Mouse (Mus musculus) CH12.LX (cell line): ENCODE results near the gene Ndufaf3. TPM values are rescaled to one million over a fixed set of nuclear protein-coding genes. Genes with fewer than 3 reads are reported as not detected.

ENCODE experiments used
- DNase-seq: peaks from one replicate; pipeline ENCODE4 v3.0.0-alpha.2; 2013; ENCODE audit errors: extremely low read depth
- H3K27ac ChIP-seq: 2 replicates; pipeline ENCODE4 v1.5.1; 2012; ENCODE audit warnings: low read depth, mild to moderate bottlenecking, control low read depth, moderate library complexity; ENCODE audit not compliant: insufficient read depth
- H3K27me3 ChIP-seq: replicated peaks from 2 replicates; pipeline ENCODE3; 2012; ENCODE audit warnings: inconsistent platforms
- H3K36me3 ChIP-seq, 2 experiments: replicated peaks in 1 of 2; 2 replicates each; pipeline versions ENCODE3 to v1.6.1; 2012; ENCODE audit warnings: inconsistent platforms in 1 of 2, low read length in 1 of 2, mild to moderate bottlenecking in 1 of 2, mixed read lengths in 1 of 2, moderate library complexity in 1 of 2; ENCODE audit not compliant: control insufficient read depth in 1 of 2, insufficient read depth in 1 of 2
- H3K4me1 ChIP-seq, 2 experiments: 2 replicates each; pipeline ENCODE4 v1.6.1; 2012; ENCODE audit warnings: inconsistent platforms in 1 of 2, moderate library complexity in 1 of 2; ENCODE audit not compliant: insufficient read depth in 2 of 2, control insufficient read depth in 1 of 2
- H3K4me2 ChIP-seq: 2 replicates; pipeline ENCODE4 v1.6.1; 2012; ENCODE audit warnings: low read depth, mild to moderate bottlenecking, control low read depth; ENCODE audit not compliant: poor library complexity, insufficient read depth, severe bottlenecking
- H3K4me3 ChIP-seq, 3 experiments: fragments of 150-350 bp in 1 of 3; sonication (generic) in 1 of 3; replicated peaks in 1 of 3; 2 replicates each; pipeline versions ENCODE3 to v1.5.1; 2011 to 2012; ENCODE audit warnings: low read depth in 2 of 3, low read length in 2 of 3, mild to moderate bottlenecking in 2 of 3, moderate library complexity in 2 of 3, control low read depth in 1 of 3, improper control_type of control experiment in 1 of 3, inconsistent platforms in 1 of 3, mixed read lengths in 1 of 3; ENCODE audit not compliant: poor library complexity in 1 of 3
- H3K79me2 ChIP-seq: replicated peaks from 2 replicates; pipeline ENCODE4 v1.6.1; 2012; ENCODE audit warnings: mild to moderate bottlenecking, moderate library complexity; ENCODE audit not compliant: control insufficient read depth, poor library complexity, insufficient read depth, severe bottlenecking; ENCODE audit errors: extremely low read depth
- H3K9ac ChIP-seq: 2 replicates; pipeline ENCODE4 v1.6.1; 2012; ENCODE audit warnings: low read depth, mild to moderate bottlenecking, control low read depth, moderate library complexity; ENCODE audit not compliant: insufficient read depth
- H3K9me3 ChIP-seq: replicated peaks from 2 replicates; pipeline ENCODE3; 2012; ENCODE audit warnings: low read length, inconsistent platforms, mixed read lengths
- BHLHE40 ChIP-seq: IDR thresholded peaks from 2 replicates; pipeline ENCODE4 v1.6.1; 2011; ENCODE audit warnings: mild to moderate bottlenecking, low read depth, low read length, improper control_type of control experiment
- CHD1 ChIP-seq: IDR thresholded peaks from 2 replicates; pipeline ENCODE4 v1.6.1; 2012; ENCODE audit warnings: low read depth, low read length, improper control_type of control experiment, inconsistent platforms
- CHD2 ChIP-seq: IDR thresholded peaks from 2 replicates; pipeline ENCODE4 v1.6.1; 2011; ENCODE audit warnings: low read length, improper control_type of control experiment
- CTCF ChIP-seq, 2 experiments: IDR thresholded peaks in 1 of 2; conservative IDR thresholded peaks in 1 of 2; 2 replicates each; pipeline ENCODE4 v1.5.1; 2011 to 2012; ENCODE audit warnings: low read depth in 2 of 2, low read length in 2 of 2, improper control_type of control experiment in 1 of 2, inconsistent platforms in 1 of 2, mild to moderate bottlenecking in 1 of 2, moderate library complexity in 1 of 2
- ELF1 ChIP-seq: IDR thresholded peaks from 2 replicates; pipeline ENCODE4 v1.6.1; 2014; ENCODE audit warnings: low read depth, mild to moderate bottlenecking, inconsistent platforms, low read length, improper control_type of control experiment
- EP300 ChIP-seq: IDR thresholded peaks from 2 replicates; pipeline ENCODE4 v1.6.1; 2011; ENCODE audit warnings: low read length, improper control_type of control experiment
- ETS1 ChIP-seq: conservative IDR thresholded peaks from 2 replicates; pipeline ENCODE4 v1.6.1; 2012; ENCODE audit warnings: low read depth, mild to moderate bottlenecking, inconsistent platforms, low read length, improper control_type of control experiment, moderate library complexity
- GABPA ChIP-seq: IDR thresholded peaks from 2 replicates; pipeline ENCODE4 v1.6.1; 2012; ENCODE audit warnings: low read depth, low read length, improper control_type of control experiment, inconsistent platforms; ENCODE audit not compliant: insufficient replicate concordance
- HCFC1 ChIP-seq: IDR thresholded peaks from 2 replicates; pipeline ENCODE4 v1.6.1; 2012; ENCODE audit warnings: low read depth, mild to moderate bottlenecking, inconsistent platforms, low read length, improper control_type of control experiment
- IRF4 ChIP-seq: IDR thresholded peaks from 2 replicates; pipeline ENCODE4 v1.6.1; 2014; ENCODE audit warnings: low read depth, mild to moderate bottlenecking, inconsistent platforms, low read length, improper control_type of control experiment
- JUN ChIP-seq: IDR thresholded peaks from 2 replicates; pipeline ENCODE4 v1.6.1; 2011; ENCODE audit warnings: low read depth, mild to moderate bottlenecking, low read length, improper control_type of control experiment, moderate library complexity; ENCODE audit not compliant: insufficient read depth
- JUND ChIP-seq: conservative IDR thresholded peaks from 2 replicates; pipeline ENCODE4 v1.6.1; 2011; ENCODE audit warnings: low read depth, low read length, improper control_type of control experiment
- KAT2A ChIP-seq: IDR thresholded peaks from 2 replicates; pipeline ENCODE4 v1.6.1; 2012; ENCODE audit warnings: low read length, improper control_type of control experiment, inconsistent platforms; ENCODE audit not compliant: insufficient replicate concordance
- MAFK ChIP-seq: IDR thresholded peaks from 2 replicates; pipeline ENCODE4 v1.6.1; 2011; ENCODE audit warnings: low read length, improper control_type of control experiment; ENCODE audit not compliant: insufficient replicate concordance
- MAX ChIP-seq: IDR thresholded peaks from 2 replicates; pipeline ENCODE4 v1.6.1; 2011; ENCODE audit warnings: low read length, improper control_type of control experiment
- MAZ ChIP-seq: IDR thresholded peaks from 2 replicates; pipeline ENCODE4 v1.6.1; 2012; ENCODE audit warnings: low read depth, mild to moderate bottlenecking, inconsistent platforms, low read length, improper control_type of control experiment, moderate library complexity
- MEF2A ChIP-seq: IDR thresholded peaks from 2 replicates; pipeline ENCODE4 v1.6.1; 2014; ENCODE audit warnings: low read depth, mild to moderate bottlenecking, inconsistent platforms, low read length, improper control_type of control experiment, borderline replicate concordance
- MXI1 ChIP-seq: IDR thresholded peaks from 2 replicates; pipeline ENCODE4 v1.6.1; 2011; ENCODE audit warnings: mild to moderate bottlenecking, low read depth, low read length, improper control_type of control experiment
- NELFE ChIP-seq: IDR thresholded peaks from 2 replicates; pipeline ENCODE4 v1.6.1; 2011; ENCODE audit warnings: low read depth, low read length, improper control_type of control experiment
- NRF1 ChIP-seq: IDR thresholded peaks from 2 replicates; pipeline ENCODE4 v1.6.1; 2014; ENCODE audit warnings: low read depth, mild to moderate bottlenecking, inconsistent platforms, low read length, improper control_type of control experiment, moderate library complexity
- PAX5 ChIP-seq: IDR thresholded peaks from 2 replicates; pipeline ENCODE4 v1.6.1; 2012; ENCODE audit warnings: low read length, inconsistent platforms, mixed read lengths
- POLR2A ChIP-seq: IDR thresholded peaks from 2 replicates; pipeline ENCODE4 v1.6.1; 2011; ENCODE audit warnings: low read depth, mild to moderate bottlenecking, improper control_type of control experiment, low read length
- POLR2AphosphoS2 ChIP-seq: IDR thresholded peaks from 2 replicates; pipeline ENCODE4 v1.6.1; 2011; ENCODE audit warnings: low read depth, low read length, improper control_type of control experiment
- RAD21 ChIP-seq: IDR thresholded peaks from 2 replicates; pipeline ENCODE4 v1.6.1; 2011; ENCODE audit warnings: low read depth, mild to moderate bottlenecking, low read length, improper control_type of control experiment, moderate library complexity
- RCOR1 ChIP-seq: conservative IDR thresholded peaks from 2 replicates; pipeline ENCODE4 v1.6.1; 2012; ENCODE audit warnings: low read depth, mild to moderate bottlenecking, inconsistent platforms, low read length, improper control_type of control experiment
- SIN3A ChIP-seq: IDR thresholded peaks from 2 replicates; pipeline ENCODE4 v1.6.1; 2012; ENCODE audit warnings: low read length, improper control_type of control experiment, inconsistent platforms
- SMC3 ChIP-seq: IDR thresholded peaks from 2 replicates; pipeline ENCODE4 v1.6.1; 2011; ENCODE audit warnings: low read depth, low read length, improper control_type of control experiment
- TBP ChIP-seq: conservative IDR thresholded peaks from 2 replicates; pipeline ENCODE4 v1.6.1; 2011; ENCODE audit warnings: low read depth, low read length, improper control_type of control experiment
- TCF12 ChIP-seq: IDR thresholded peaks from 2 replicates; pipeline ENCODE4 v1.6.1; 2014; ENCODE audit warnings: low read depth, mild to moderate bottlenecking, inconsistent platforms, low read length, improper control_type of control experiment
- UBTF ChIP-seq: IDR thresholded peaks from 2 replicates; pipeline ENCODE4 v1.6.1; 2012; ENCODE audit warnings: low read depth, mild to moderate bottlenecking, inconsistent platforms, low read length, improper control_type of control experiment, moderate library complexity
- USF1 ChIP-seq: IDR thresholded peaks from 2 replicates; pipeline ENCODE4 v1.6.1; 2014; ENCODE audit warnings: low read depth, mild to moderate bottlenecking, inconsistent platforms, low read length, improper control_type of control experiment
- USF2 ChIP-seq: conservative IDR thresholded peaks from 2 replicates; pipeline ENCODE4 v1.6.1; 2011; ENCODE audit warnings: low read depth, low read length, improper control_type of control experiment
- ZC3H11A ChIP-seq: IDR thresholded peaks from 2 replicates; pipeline ENCODE4 v1.6.1; 2012; ENCODE audit warnings: low read depth, mild to moderate bottlenecking, inconsistent platforms, low read length, improper control_type of control experiment
- ZMIZ1 ChIP-seq: IDR thresholded peaks from 2 replicates; pipeline ENCODE4 v1.6.1; 2012; ENCODE audit warnings: low read depth, mild to moderate bottlenecking, inconsistent platforms, low read length, improper control_type of control experiment
- ZNF384 ChIP-seq: IDR thresholded peaks from 2 replicates; pipeline ENCODE4 v1.6.1; 2012; ENCODE audit warnings: low read depth, low read length, improper control_type of control experiment, inconsistent platforms
- dilution Hi-C: fragments of 300-500 bp; cut with MboI; formaldehyde crosslinking; loops from 2 replicates; pipeline ENCODE4 v1.14.3; 2020; ENCODE audit warnings: low sequenced_read_pairs; ENCODE audit not compliant: extremely low pct_unique_long_range_greater_than_20kb, extremely low pct_ligation_motif_present
- in situ Hi-C: fragments of 300-500 bp; cut with MboI; formaldehyde crosslinking; loops from 3 replicates; pipeline ENCODE4 v1.14.3; 2019; ENCODE audit warnings: low sequenced_read_pairs, low pct_ligation_motif_present, low pct_unique_long_range_greater_than_20kb, mixed read lengths
- polyA plus RNA-seq: library from polyadenylated mRNA; unstranded; fragments of >175 nt; gene quantifications from 2 replicates; pipeline ENCODE4 v1.2.1, GENCODE M21; 2012; ENCODE audit warnings: low read depth; ENCODE audit not compliant: insufficient read length
- total RNA-seq, 2 experiments: library from RNA; depleted of rRNA; stranded (reverse); fragments of 300-350 nt in 1 of 2; fragments of >200 nt in 1 of 2; gene quantifications; 2 replicates each; pipeline ENCODE4 v1.2.3; 2012 to 2014

Ndufaf3 gene
- total and polyA plus RNA-seq, 3 experiments, result 15.7 to 27.2 (median 25.7) TPM

GRCm38 (mm10) chr9:108517253-108517930 is 49.8 kb downstream of the Ndufaf3 start:
- dilution Hi-C loops, result no loop called here
- peaks cover 42% of the 10 kb centered on the region for H3K79me2 ChIP-seq
- no peaks in the 10 kb centered on the region for H3K27me3 ChIP-seq
- no peaks in the 10 kb centered on the region for H3K9me3 ChIP-seq
- H3K9ac ChIP-seq, result peak overlapping the region; percentile 100
- in situ Hi-C loops, result no loop called here
- TF ChIP-seq PAX5 (no peak), ELF1 (no peak; the same call in 1 of the 2 replicates), CTCF (conservative IDR thresholded peaks at IDR 0.05 in 1 of 2, IDR thresholded peaks at IDR 0.05 in 1 of 2; ENCODE audit: low read depth in 2 of 2, low read length in 2 of 2) (no peak), KAT2A (no peak), MAZ (no peak; the same call in 1 of the 2 replicates), BHLHE40 (peak; percentile 24; the same call in 1 of the 2 replicates), MAX (0 out of 2 replicates have a peak, but pooled peaks have one; percentile 11), RAD21 (no peak), CHD1 (no peak), TBP (no peak), ZMIZ1 (no peak), NELFE (no peak), GABPA (no peak), SIN3A (no peak; the same call in 1 of the 2 replicates), MEF2A (0 out of 2 replicates have a peak, but pooled peaks have one; percentile 17), POLR2A (no peak), TCF12 (peak; percentile 6; the same call in 1 of the 2 replicates), ZC3H11A (no peak), USF2 (no peak), JUND (no peak), NRF1 (peak; percentile 71), SMC3 (no peak), UBTF (peak; percentile 26), MAFK (no peak), ETS1 (no peak), HCFC1 (no peak), RCOR1 (no peak), CHD2 (no peak), IRF4 (no peak), MXI1 (no peak), POLR2AphosphoS2 (no peak), ZNF384 (peak; percentile 94), JUN (no peak), USF1 (no peak), EP300 (no peak)
- H3K4me3 ChIP-seq, result peak overlapping the region; percentile 85 to 95 (median 91)
- peak overlapping the region; percentile 92 for H3K27ac ChIP-seq
- H3K4me1 ChIP-seq, result peaks cover 4 to 38% of the 10 kb centered on the region in 2 experiments; a peak in 3 of 4 replicates
- H3K36me3 ChIP-seq, result peaks cover 34 to 62% of the 10 kb centered on the region in 2 experiments
- DNase-seq, result peak; percentile 75
- H3K4me2 ChIP-seq, result no peak overlapping the region
